Mouse (Mus musculus): ENCODE results near the gene Kantr. TPM values are rescaled to one million over a fixed set of nuclear protein-coding genes. Genes with fewer than 3 reads are reported as not detected.
"Not testable (repeated sequence)": the region's sequence is repeated elsewhere in the genome, so short reads cannot be mapped to it uniquely, and the experiment has no call there.

The Kantr gene
- polyA plus RNA-seq, 1 experiment, result 0.96 TPM

DNA sequence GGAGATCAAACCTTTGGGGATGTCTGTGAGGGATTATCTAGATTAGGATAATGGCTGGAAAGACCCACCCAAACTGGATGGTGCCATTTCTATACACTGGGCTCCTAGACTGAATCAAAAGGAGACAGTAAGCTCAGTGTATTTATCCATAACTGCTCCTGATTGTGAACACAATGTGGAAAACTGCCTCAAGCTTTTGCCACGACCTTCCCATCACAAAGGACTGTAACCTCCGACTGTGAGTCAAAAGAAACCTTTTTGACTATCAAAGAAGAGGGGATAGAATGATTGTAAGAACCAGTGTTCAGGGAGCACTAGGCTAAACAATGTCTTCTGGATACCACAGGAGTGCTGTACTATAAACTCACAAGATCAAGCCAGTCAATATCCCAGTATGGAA, 21.1 kb downstream of the Kantr start:
- no peak for TF ChIP-seq SRF (IDR thresholded peaks at IDR 0.05; ENCODE audit: control insufficient read depth, insufficient read length, low read depth)
- no peak for TF ChIP-seq USF1 (IDR thresholded peaks at IDR 0.05; ENCODE audit: low read depth)
- TF ChIP-seq REST (IDR thresholded peaks at IDR 0.05; ENCODE audit: insufficient read depth, insufficient read length), result no peak
- no peak for TF ChIP-seq POLR2AphosphoS2 (IDR thresholded peaks at IDR 0.05; ENCODE audit: insufficient read length, low read depth)
- no peak for TF ChIP-seq E2F4 (IDR thresholded peaks at IDR 0.05; ENCODE audit: insufficient read depth)
- no peak for TF ChIP-seq MAX (IDR thresholded peaks at IDR 0.05; ENCODE audit: low read depth)
- TF ChIP-seq CEBPB (IDR thresholded peaks at IDR 0.05; ENCODE audit: insufficient read depth, poor library complexity, severe bottlenecking), result no peak
- no peak for TF ChIP-seq POLR2A (IDR thresholded peaks at IDR 0.05; ENCODE audit: insufficient read length, low read depth)
- no peak for TF ChIP-seq TCF3 (IDR thresholded peaks at IDR 0.05; ENCODE audit: insufficient read length, low read depth)
- TF ChIP-seq MYOD1 (IDR thresholded peaks at IDR 0.05; ENCODE audit: control insufficient read depth in 1 of 3, insufficient read length in 2 of 3, low read depth in 2 of 3), result no peak
- no peak for TF ChIP-seq TCF12 (IDR thresholded peaks at IDR 0.05; ENCODE audit: insufficient read depth, poor library complexity, severe bottlenecking)
- TF ChIP-seq MYOG (IDR thresholded peaks at IDR 0.05; ENCODE audit: control insufficient read depth in 1 of 3, insufficient read depth in 1 of 3, insufficient read length in 2 of 3, low read depth in 2 of 3), result no peak
- Histone ChIP-seq H3K79me2 (ENCODE audit: control insufficient read depth, insufficient read depth) (no peaks in the 10 kb centered on the region), H3K4me2 (ENCODE audit: low read depth) (no peak overlapping the region), H3K27me3 (ENCODE audit: control insufficient read depth, insufficient read depth, insufficient read length) (no peaks in the 10 kb centered on the region), H3ac (ENCODE audit: control insufficient read depth, insufficient read length) (no peak overlapping the region), H3K4me3 (no peak overlapping the region), H3K36me3 (ENCODE audit: control insufficient read depth, insufficient read depth) (no peaks in the 10 kb centered on the region)

GRCm38 (mm10) chrX:152287026-152287425, 40.3 kb downstream of the Kantr start:
- H3K36me3 ChIP-seq (ENCODE audit: control insufficient read depth, insufficient read depth); H3K79me2 ChIP-seq (ENCODE audit: control insufficient read depth, insufficient read depth); H3ac ChIP-seq (ENCODE audit: control insufficient read depth, insufficient read length); H3K27me3 ChIP-seq (ENCODE audit: control insufficient read depth, insufficient read depth, insufficient read length); H3K4me2 ChIP-seq (ENCODE audit: low read depth); H3K4me3 ChIP-seq: not testable (repeated sequence)

- Histone ChIP-seq H3K36me3 (ENCODE audit: control insufficient read depth, insufficient read depth) (no peaks in the 10 kb centered on the region), H3K79me2 (ENCODE audit: control insufficient read depth, insufficient read depth) (no peaks in the 10 kb centered on the region), H3ac (ENCODE audit: control insufficient read depth, insufficient read length) (no peak overlapping the region), H3K27me3 (ENCODE audit: control insufficient read depth, insufficient read depth, insufficient read length) (no peaks in the 10 kb centered on the region), H3K4me3 (no peak overlapping the region), H3K4me2 (ENCODE audit: low read depth) (no peak overlapping the region)
- no peak for TF ChIP-seq MYOG (IDR thresholded peaks at IDR 0.05; ENCODE audit: control insufficient read depth in 1 of 3, insufficient read depth in 1 of 3, insufficient read length in 2 of 3, low read depth in 2 of 3)
- no peak for TF ChIP-seq CEBPB (IDR thresholded peaks at IDR 0.05; ENCODE audit: insufficient read depth, poor library complexity, severe bottlenecking)
- TF ChIP-seq E2F4 (IDR thresholded peaks at IDR 0.05; ENCODE audit: insufficient read depth), result no peak
- no peak for TF ChIP-seq POLR2A (IDR thresholded peaks at IDR 0.05; ENCODE audit: insufficient read length, low read depth)
- TF ChIP-seq SRF (IDR thresholded peaks at IDR 0.05; ENCODE audit: control insufficient read depth, insufficient read length, low read depth), result no peak
- TF ChIP-seq TCF12 (IDR thresholded peaks at IDR 0.05; ENCODE audit: insufficient read depth, poor library complexity, severe bottlenecking), result no peak
- TF ChIP-seq POLR2AphosphoS2 (IDR thresholded peaks at IDR 0.05; ENCODE audit: insufficient read length, low read depth), result no peak
- TF ChIP-seq USF1 (IDR thresholded peaks at IDR 0.05; ENCODE audit: low read depth), result no peak
- TF ChIP-seq REST (IDR thresholded peaks at IDR 0.05; ENCODE audit: insufficient read depth, insufficient read length), result no peak
- no peak for TF ChIP-seq MAX (IDR thresholded peaks at IDR 0.05; ENCODE audit: low read depth)
- no peak for TF ChIP-seq MYOD1 (IDR thresholded peaks at IDR 0.05; ENCODE audit: control insufficient read depth in 1 of 3, insufficient read length in 2 of 3, low read depth in 2 of 3)
- no peak for TF ChIP-seq TCF3 (IDR thresholded peaks at IDR 0.05; ENCODE audit: insufficient read length, low read depth)
These were observed 42.5 kb downstream of the Kantr start for GRCm38 (mm10) chrX:152284746-152285145.

DNA sequence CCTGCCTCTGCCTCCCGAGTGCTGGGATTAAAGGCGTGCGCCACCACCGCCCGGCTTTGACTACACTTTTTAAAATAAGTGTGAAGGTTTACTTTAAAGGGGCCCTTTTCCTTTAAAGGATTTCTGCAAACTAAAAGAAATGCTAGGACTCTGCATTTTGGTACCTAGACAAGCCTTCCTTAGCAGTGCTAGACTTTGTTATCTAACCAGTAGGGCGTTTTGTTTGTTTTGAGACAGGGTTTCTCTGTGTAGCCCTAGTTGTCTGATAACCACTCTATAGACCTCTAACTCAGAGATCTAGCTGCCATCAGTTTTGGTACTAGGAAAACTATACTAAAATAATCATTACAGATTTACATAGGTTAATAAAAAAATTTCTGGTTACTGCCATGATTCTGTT, 47.9 kb downstream of the Kantr start:
- no peak for TF ChIP-seq USF1 (IDR thresholded peaks at IDR 0.05; ENCODE audit: low read depth)
- TF ChIP-seq POLR2A (IDR thresholded peaks at IDR 0.05; ENCODE audit: insufficient read length, low read depth), result no peak
- no peak for TF ChIP-seq MYOD1 (IDR thresholded peaks at IDR 0.05; ENCODE audit: control insufficient read depth in 1 of 3, insufficient read length in 2 of 3, low read depth in 2 of 3)
- TF ChIP-seq CEBPB (IDR thresholded peaks at IDR 0.05; ENCODE audit: insufficient read depth, poor library complexity, severe bottlenecking), result no peak
- TF ChIP-seq SRF (IDR thresholded peaks at IDR 0.05; ENCODE audit: control insufficient read depth, insufficient read length, low read depth), result no peak
- TF ChIP-seq TCF3 (IDR thresholded peaks at IDR 0.05; ENCODE audit: insufficient read length, low read depth), result no peak
- TF ChIP-seq TCF12 (IDR thresholded peaks at IDR 0.05; ENCODE audit: insufficient read depth, poor library complexity, severe bottlenecking), result no peak
- no peak for TF ChIP-seq MAX (IDR thresholded peaks at IDR 0.05; ENCODE audit: low read depth)
- no peak for TF ChIP-seq MYOG (IDR thresholded peaks at IDR 0.05; ENCODE audit: control insufficient read depth in 1 of 3, insufficient read depth in 1 of 3, insufficient read length in 2 of 3, low read depth in 2 of 3)
- H3K4me3 ChIP-seq, result no peak overlapping the region
- H3K36me3 ChIP-seq (ENCODE audit: control insufficient read depth, insufficient read depth), result no peaks in the 10 kb centered on the region
- H3ac ChIP-seq (ENCODE audit: control insufficient read depth, insufficient read length), result no peak overlapping the region
- H3K4me2 ChIP-seq (ENCODE audit: low read depth), result no peak overlapping the region
- no peaks in the 10 kb centered on the region for H3K27me3 ChIP-seq (ENCODE audit: control insufficient read depth, insufficient read depth, insufficient read length)
- no peaks in the 10 kb centered on the region for H3K79me2 ChIP-seq (ENCODE audit: control insufficient read depth, insufficient read depth)

DNA sequence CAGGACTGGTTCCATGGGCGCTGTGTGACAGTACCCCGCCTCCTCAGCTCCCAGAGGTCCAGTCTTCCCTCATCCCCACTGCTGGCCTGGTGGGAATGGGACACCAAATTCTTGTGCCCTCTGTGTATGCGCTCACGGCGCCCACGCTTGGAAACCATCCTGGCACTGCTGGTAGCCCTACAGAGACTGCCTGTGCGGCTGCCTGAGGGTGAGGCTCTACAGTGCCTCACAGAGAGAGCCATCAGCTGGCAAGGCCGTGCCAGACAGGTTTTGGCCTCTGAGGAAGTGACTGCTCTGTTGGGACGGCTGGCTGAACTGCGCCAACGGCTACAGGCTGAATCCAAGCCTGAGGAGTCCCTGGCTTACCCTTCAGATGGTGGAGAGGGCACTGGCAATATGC, 56.1 kb downstream of the Kantr start:
- no peaks in the 10 kb centered on the region for H3K79me2 ChIP-seq (ENCODE audit: control insufficient read depth, insufficient read depth)
- H3ac ChIP-seq (ENCODE audit: control insufficient read depth, insufficient read length), result no peak overlapping the region
- no peak overlapping the region for H3K4me3 ChIP-seq
- no peaks in the 10 kb centered on the region for H3K27me3 ChIP-seq (ENCODE audit: control insufficient read depth, insufficient read depth, insufficient read length)
- H3K4me2 ChIP-seq (ENCODE audit: low read depth), result no peak overlapping the region
- TF ChIP-seq POLR2A (IDR thresholded peaks at IDR 0.05; ENCODE audit: insufficient read length, low read depth) (no peak), USF1 (IDR thresholded peaks at IDR 0.05; ENCODE audit: low read depth) (no peak), POLR2AphosphoS2 (IDR thresholded peaks at IDR 0.05; ENCODE audit: insufficient read length, low read depth) (no peak), MYOD1 (IDR thresholded peaks at IDR 0.05; ENCODE audit: control insufficient read depth in 1 of 3, insufficient read length in 2 of 3, low read depth in 2 of 3) (no peak), TCF12 (IDR thresholded peaks at IDR 0.05; ENCODE audit: insufficient read depth, poor library complexity, severe bottlenecking) (no peak), MAX (IDR thresholded peaks at IDR 0.05; ENCODE audit: low read depth) (no peak), REST (IDR thresholded peaks at IDR 0.05; ENCODE audit: insufficient read depth, insufficient read length) (no peak)
- peaks cover 34% of the 10 kb centered on the region for H3K36me3 ChIP-seq (ENCODE audit: control insufficient read depth, insufficient read depth)

Other genes starting within 250 kb of the Kantr start
- gene Iqsec2, start 183.2 kb downstream of the Kantr start, polyA plus RNA-seq (2012; fragmentation: generic; extraction: Trizol), result 11.2 TPM
- gene Kdm5c, start 94.5 kb downstream of the Kantr start, polyA plus RNA-seq (2012; fragmentation: generic; extraction: Trizol), result 36.6 TPM
- gene Tspyl2, start 14.9 kb upstream of the Kantr start, polyA plus RNA-seq (2012; fragmentation: generic; extraction: Trizol), result 17.1 TPM
- 2.7 TPM for gene Gpr173, start 41.2 kb upstream of the Kantr start, polyA plus RNA-seq (2012; fragmentation: generic; extraction: Trizol)
- gene Cldn34a, start 235.8 kb upstream of the Kantr start, polyA plus RNA-seq (2012; fragmentation: generic; extraction: Trizol), result not detected